Mouse (Mus musculus): ENCODE data around the gene Gm45062.
A peak's percentile ranks its signal among the peaks of the same experiment; 100 is the strongest.
"Not testable (repeated sequence)": the region's sequence is repeated elsewhere in the genome, so short reads cannot be mapped to it uniquely, and the experiment has no call there.

The Gm45062 gene

GRCm38 (mm10) chr6:8312554-8312953 is 53.3 kb downstream of the Gm45062 start:
- DNase-seq (ENCODE audit: extremely low read depth, low read depth): no peak

GRCm38 (mm10) chr6:8316201-8316600 is 57.0 kb downstream of the Gm45062 start:
- no peak for DNase-seq (ENCODE audit: extremely low read depth, low read depth)

- DNase-seq (ENCODE audit: extremely low read depth, low read depth): no peak
These were observed 60.3 kb downstream of the Gm45062 start for GRCm38 (mm10) chr6:8319591-8319990.

GRCm38 (mm10) chr6:8331496-8331895 is 72.2 kb downstream of the Gm45062 start:
- not testable (repeated sequence) for DNase-seq (ENCODE audit: extremely low read depth, low read depth)

GRCm38 (mm10) chr6:8333380-8333779 is 74.1 kb downstream of the Gm45062 start:
- no peak for DNase-seq (ENCODE audit: extremely low read depth, low read depth)

- no peak for DNase-seq (ENCODE audit: extremely low read depth, low read depth)
These were observed 77.5 kb downstream of the Gm45062 start for GRCm38 (mm10) chr6:8336487-8337390.

- no peak for DNase-seq (ENCODE audit: extremely low read depth, low read depth)
These were observed 80.2 kb downstream of the Gm45062 start for GRCm38 (mm10) chr6:8339453-8339852.

GRCm38 (mm10) chr6:8343271-8343670 is 84.0 kb downstream of the Gm45062 start:
- DNase-seq (ENCODE audit: extremely low read depth, low read depth): no peak

- DNase-seq (ENCODE audit: extremely low read depth, low read depth): peak; percentile 92
These were observed 86.1 kb downstream of the Gm45062 start for GRCm38 (mm10) chr6:8345219-8345856.

- DNase-seq (ENCODE audit: extremely low read depth, low read depth): no peak
These were observed 87.9 kb downstream of the Gm45062 start for GRCm38 (mm10) chr6:8347154-8347553.

- no peak for DNase-seq (ENCODE audit: extremely low read depth, low read depth)
These were observed 89.1 kb downstream of the Gm45062 start for GRCm38 (mm10) chr6:8348344-8348743.

GRCm38 (mm10) chr6:8349060-8349670 is 89.9 kb downstream of the Gm45062 start:
- DNase-seq (ENCODE audit: extremely low read depth, low read depth): no peak

GRCm38 (mm10) chr6:8351507-8351906 is 92.3 kb downstream of the Gm45062 start:
- no peak for DNase-seq (ENCODE audit: extremely low read depth, low read depth)

GRCm38 (mm10) chr6:8352533-8353168 is 93.4 kb downstream of the Gm45062 start:
- DNase-seq (ENCODE audit: extremely low read depth, low read depth): no peak

- no peak for DNase-seq (ENCODE audit: extremely low read depth, low read depth)
These were observed 94.2 kb downstream of the Gm45062 start for GRCm38 (mm10) chr6:8353461-8353860.

GRCm38 (mm10) chr6:8354846-8355245 is 95.6 kb downstream of the Gm45062 start:
- DNase-seq (ENCODE audit: extremely low read depth, low read depth): no peak

- no peak for DNase-seq (ENCODE audit: extremely low read depth, low read depth)
These were observed 99.0 kb downstream of the Gm45062 start for GRCm38 (mm10) chr6:8358232-8358631.

GRCm38 (mm10) chr6:8358782-8359181 is 99.5 kb downstream of the Gm45062 start:
- no peak for DNase-seq (ENCODE audit: extremely low read depth, low read depth)

- DNase-seq (ENCODE audit: extremely low read depth, low read depth): no peak
These were observed 101.6 kb downstream of the Gm45062 start for GRCm38 (mm10) chr6:8360805-8361204.

GRCm38 (mm10) chr6:8364033-8364756 is 104.9 kb downstream of the Gm45062 start:
- DNase-seq (ENCODE audit: extremely low read depth, low read depth): no peak

- no peak for DNase-seq (ENCODE audit: extremely low read depth, low read depth)
These were observed 105.5 kb downstream of the Gm45062 start for GRCm38 (mm10) chr6:8364757-8365150.
